Mouse (Mus musculus): ENCODE data around the gene Cxcl16. TPM values are rescaled to one million over a fixed set of nuclear protein-coding genes. Genes with fewer than 3 reads are reported as not detected.
A peak's percentile ranks its signal among the peaks of the same experiment; 100 is the strongest.

Cxcl16 gene
- polyA plus RNA-seq, 2 experiments: 0.79 to 1.1 TPM

- ATAC-seq (ENCODE audit: insufficient read depth) (no peak), DNase-seq (ENCODE audit: low read depth in 3 of 3, low spot score in 3 of 3) (no peak)
- H3K27me3 ChIP-seq (ENCODE audit: control insufficient read depth, insufficient read depth, low read length): peaks cover under 1% of the 10 kb centered on the region
- H3K36me3 ChIP-seq (replicated peaks; ENCODE audit: control insufficient read depth, insufficient read depth, low read depth): peaks cover 2% of the 10 kb centered on the region; the same call in 1 of the 2 replicates
- H3K9me3 ChIP-seq (ENCODE audit: control insufficient read depth, low read length): no peaks in the 10 kb centered on the region
- peaks cover 8 to 10% of the 10 kb centered on the region in 2 experiments for H3K4me1 ChIP-seq (replicated peaks; ENCODE audit: control insufficient read depth in 2 of 2, insufficient read depth in 2 of 2, low read length in 1 of 2)
- 64% methylated on average over 9 of the region's 9 CpGs for WGBS (ENCODE audit: insufficient replicate concordance)
- H3K4me2 ChIP-seq (ENCODE audit: low read depth): no peak overlapping the region
- no peak overlapping the region for H3K4me3 ChIP-seq (ENCODE audit: insufficient read depth in 1 of 2, low read depth in 2 of 2, low read length in 2 of 2)
- H3K27ac ChIP-seq: no peak overlapping the region
- no peak overlapping the region for H3K9ac ChIP-seq (replicated peaks)
- no peak for TF ChIP-seq EP300 (IDR thresholded peaks at IDR 0.05; ENCODE audit: low read depth)
- TF ChIP-seq CTCF (IDR thresholded peaks at IDR 0.05; ENCODE audit: low read depth): no peak
Measured at GRCm38 (mm10) chr11:70453261-70454044, 6.3 kb downstream of the Cxcl16 start.

DNA sequence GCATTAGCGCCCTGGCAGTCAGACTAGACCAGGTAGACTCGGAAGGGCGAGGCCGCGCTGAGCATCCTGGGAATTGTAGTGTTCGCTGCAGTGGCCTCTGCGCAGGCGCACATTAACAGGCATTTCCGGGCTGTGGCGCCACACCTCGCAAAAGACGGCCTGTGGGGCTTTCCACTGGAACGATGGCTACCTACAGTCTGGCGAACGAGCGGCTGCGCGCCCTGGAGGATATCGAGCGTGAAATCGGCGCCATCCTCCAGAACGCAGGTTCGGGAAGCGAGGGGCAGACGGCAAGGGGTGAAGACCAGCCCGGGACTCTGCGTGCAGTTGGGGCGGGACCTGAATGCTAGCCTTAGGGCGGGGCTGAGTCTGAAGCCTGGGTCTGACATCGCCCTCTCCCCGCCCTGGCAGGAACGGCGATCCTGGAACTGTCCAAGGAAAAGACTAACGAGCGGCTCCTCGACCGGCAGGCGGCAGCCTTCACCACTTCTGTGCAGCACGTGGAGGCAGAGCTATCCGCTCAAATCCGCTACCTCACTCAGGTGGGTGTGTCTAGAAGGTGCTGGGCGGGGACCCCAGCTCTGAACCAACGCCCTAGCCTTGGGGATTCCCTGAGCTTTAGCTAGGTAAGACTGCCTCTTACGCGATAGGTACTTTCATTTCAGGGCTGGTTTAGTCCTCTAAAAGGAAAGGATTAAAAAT, 7.8 kb downstream of the Cxcl16 start, which contains the start of gene Med11:
TSS of gene Med11 (plus strand) at position 123 of the 702 bp plus-strand sequence.
- H3K4me2 ChIP-seq (ENCODE audit: low read depth): peak within 1 kb of the TSS; percentile 82
- H3K27me3 ChIP-seq (ENCODE audit: control insufficient read depth, insufficient read depth, low read length): no peaks in the 10 kb centered on the region
- peak within 1 kb of the TSS; percentile 71 for H3K27ac ChIP-seq
- under 1% methylated on average over 45 of the region's 46 CpGs for WGBS (ENCODE audit: insufficient replicate concordance)
- H3K4me1 ChIP-seq (replicated peaks; ENCODE audit: control insufficient read depth in 2 of 2, insufficient read depth in 2 of 2, low read length in 1 of 2): peaks cover 8 to 10% of the 10 kb centered on the region in 2 experiments
- H3K9ac ChIP-seq (replicated peaks): peak within 1 kb of the TSS; percentile 79
- ATAC-seq (ENCODE audit: insufficient read depth) (peak; percentile 97), DNase-seq (ENCODE audit: low read depth in 3 of 3, low spot score in 3 of 3) (peak; percentile 90 to 97 (median 90))
- peaks cover 2% of the 10 kb centered on the region; the same call in 1 of the 2 replicates for H3K36me3 ChIP-seq (replicated peaks; ENCODE audit: control insufficient read depth, insufficient read depth, low read depth)
- no peaks in the 10 kb centered on the region for H3K9me3 ChIP-seq (ENCODE audit: control insufficient read depth, low read length)
- H3K4me3 ChIP-seq (ENCODE audit: insufficient read depth in 1 of 2, low read depth in 2 of 2, low read length in 2 of 2): peak within 1 kb of the TSS; percentile 63 to 78
- TF ChIP-seq CTCF (IDR thresholded peaks at IDR 0.05; ENCODE audit: low read depth) (peak; percentile 95), EP300 (IDR thresholded peaks at IDR 0.05; ENCODE audit: low read depth) (no peak)

DNA sequence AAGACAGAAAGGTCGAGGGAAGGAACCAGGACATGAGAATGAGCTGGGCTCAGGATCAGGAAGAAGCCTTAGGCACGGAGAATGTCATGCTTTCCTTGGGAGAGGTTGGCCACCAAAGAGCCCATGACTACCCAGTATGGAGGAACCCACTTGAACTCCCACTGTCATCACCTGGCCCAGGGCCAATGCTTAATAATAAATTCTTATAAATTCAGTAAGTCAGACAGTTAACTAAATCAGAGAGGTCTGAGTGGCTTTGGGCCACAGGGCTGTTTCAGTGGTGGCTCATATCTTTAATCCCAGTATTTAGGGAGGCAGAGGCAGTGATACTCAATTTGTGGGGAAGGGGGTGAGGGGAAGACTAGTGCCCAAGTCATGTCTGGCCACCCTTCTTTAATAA, 8.9 kb downstream of the Cxcl16 start:
- no peak for TF ChIP-seq EP300 (IDR thresholded peaks at IDR 0.05; ENCODE audit: low read depth)
- TF ChIP-seq CTCF (IDR thresholded peaks at IDR 0.05; ENCODE audit: low read depth): no peak
- H3K4me2 ChIP-seq (ENCODE audit: low read depth): no peak overlapping the region
- no peak overlapping the region for H3K27ac ChIP-seq
- no peak overlapping the region for H3K4me3 ChIP-seq (ENCODE audit: insufficient read depth in 1 of 2, low read depth in 2 of 2, low read length in 2 of 2)
- peaks cover 8 to 13% of the 10 kb centered on the region in 2 experiments for H3K4me1 ChIP-seq (replicated peaks; ENCODE audit: control insufficient read depth in 2 of 2, insufficient read depth in 2 of 2, low read length in 1 of 2)
- peaks cover 2% of the 10 kb centered on the region; the same call in 1 of the 2 replicates for H3K36me3 ChIP-seq (replicated peaks; ENCODE audit: control insufficient read depth, insufficient read depth, low read depth)
- DNase-seq (ENCODE audit: low read depth in 3 of 3, low spot score in 3 of 3) (no peak), ATAC-seq (ENCODE audit: insufficient read depth) (no peak)
- no peaks in the 10 kb centered on the region for H3K9me3 ChIP-seq (ENCODE audit: control insufficient read depth, low read length)
- no peaks in the 10 kb centered on the region for H3K27me3 ChIP-seq (ENCODE audit: control insufficient read depth, insufficient read depth, low read length)
- H3K9ac ChIP-seq (replicated peaks): no peak overlapping the region
- WGBS (ENCODE audit: insufficient replicate concordance): 67% methylated on average over 2 of the region's 2 CpGs

DNA sequence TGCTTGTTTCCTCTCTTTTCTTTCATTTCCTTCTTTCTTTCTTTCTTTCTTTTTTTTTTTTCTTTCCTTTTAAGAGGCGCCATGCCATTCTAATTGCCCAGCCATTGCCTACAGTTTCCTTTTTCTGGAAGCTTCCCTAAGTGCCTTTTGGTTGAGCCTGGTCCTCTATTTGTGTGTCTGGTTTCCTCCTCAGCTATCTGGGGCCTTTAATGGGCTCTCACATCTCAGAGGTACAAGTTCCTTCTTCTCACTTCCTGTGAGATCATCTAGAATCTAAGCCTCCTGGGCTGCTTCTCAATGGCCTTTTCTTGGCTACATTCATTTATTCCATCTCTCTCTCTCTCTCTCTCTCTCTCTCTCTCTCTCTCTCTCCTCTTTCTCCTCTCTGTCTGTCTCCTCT, 12.4 kb downstream of the Cxcl16 start:
- Histone ChIP-seq H3K4me2 (ENCODE audit: low read depth) (no peak overlapping the region), H3K9ac (replicated peaks) (no peak overlapping the region), H3K27me3 (ENCODE audit: control insufficient read depth, insufficient read depth, low read length) (no peaks in the 10 kb centered on the region), H3K4me3 (ENCODE audit: insufficient read depth in 1 of 2, low read depth in 2 of 2, low read length in 2 of 2) (no peak overlapping the region), H3K4me1 (replicated peaks; ENCODE audit: control insufficient read depth in 2 of 2, insufficient read depth in 2 of 2, low read length in 1 of 2) (peaks cover 1 to 17% of the 10 kb centered on the region in 2 experiments; a peak in 3 of 4 replicates), H3K27ac (no peak overlapping the region), H3K36me3 (replicated peaks; ENCODE audit: control insufficient read depth, insufficient read depth, low read depth) (no peaks in the 10 kb centered on the region), H3K9me3 (ENCODE audit: control insufficient read depth, low read length) (no peaks in the 10 kb centered on the region)
- WGBS (ENCODE audit: insufficient replicate concordance): 26% methylated on average over 1 of the region's 1 CpGs
- ATAC-seq (ENCODE audit: insufficient read depth): no peak
- TF ChIP-seq EP300 (IDR thresholded peaks at IDR 0.05; ENCODE audit: low read depth) (no peak), CTCF (IDR thresholded peaks at IDR 0.05; ENCODE audit: low read depth) (no peak)
- DNase-seq (ENCODE audit: low read depth in 3 of 3, low spot score in 3 of 3): no peak

- H3K27me3 ChIP-seq (ENCODE audit: control insufficient read depth, insufficient read depth, low read length): no peaks in the 10 kb centered on the region
- ATAC-seq (ENCODE audit: insufficient read depth): no peak
- no peak for TF ChIP-seq EP300 (IDR thresholded peaks at IDR 0.05; ENCODE audit: low read depth)
- TF ChIP-seq CTCF (IDR thresholded peaks at IDR 0.05; ENCODE audit: low read depth): peak; percentile 47
- H3K9ac ChIP-seq (replicated peaks): no peak overlapping the region
- H3K4me3 ChIP-seq (ENCODE audit: insufficient read depth in 1 of 2, low read depth in 2 of 2, low read length in 2 of 2): no peak overlapping the region
- H3K4me1 ChIP-seq (replicated peaks; ENCODE audit: control insufficient read depth in 2 of 2, insufficient read depth in 2 of 2, low read length in 1 of 2): peaks cover 0 to 19% of the 10 kb centered on the region in 2 experiments; a peak in 2 of 4 replicates
- no peaks in the 10 kb centered on the region for H3K36me3 ChIP-seq (replicated peaks; ENCODE audit: control insufficient read depth, insufficient read depth, low read depth)
- DNase-seq (ENCODE audit: low read depth in 3 of 3, low spot score in 3 of 3): no peak
- H3K4me2 ChIP-seq (ENCODE audit: low read depth): no peak overlapping the region
- no peaks in the 10 kb centered on the region for H3K9me3 ChIP-seq (ENCODE audit: control insufficient read depth, low read length)
- 11% methylated on average over 3 of the region's 3 CpGs for WGBS (ENCODE audit: insufficient replicate concordance)
- H3K27ac ChIP-seq: no peak overlapping the region
Measured at GRCm38 (mm10) chr11:70446756-70447155, 13.0 kb downstream of the Cxcl16 start.
